Mouse (Mus musculus): Measurements from ENCODE around the gene Ahsg. TPM values are rescaled to one million over a fixed set of nuclear protein-coding genes. Genes with fewer than 3 reads are reported as not detected.
"Not testable (repeated sequence)": the region's sequence is repeated elsewhere in the genome, so short reads cannot be mapped to it uniquely, and the experiment has no call there.

Ahsg gene
- polyA plus RNA-seq, 1 experiment = not detected

- no peaks in the 10 kb centered on the region for H3K4me1 ChIP-seq (ENCODE audit: control insufficient read depth, insufficient read depth, low read length)
- 74% methylated on average over 2 of the region's 2 CpGs for WGBS
- no peaks in the 10 kb centered on the region for H3K27me3 ChIP-seq (replicated peaks; ENCODE audit: control insufficient read depth, insufficient read depth, low read length)
- no peak overlapping the region for H3K4me3 ChIP-seq (ENCODE audit: insufficient read depth, low read depth, low read length)
- no peak overlapping the region for H3K27ac ChIP-seq (ENCODE audit: insufficient read depth, low read depth, low read length)
- DNase-seq = no peak
- no peak for TF ChIP-seq CTCF (conservative IDR thresholded peaks at IDR 0.05; ENCODE audit: insufficient read depth, insufficient read length, low read depth, low read length)
- no peak for TF ChIP-seq POLR2A (IDR thresholded peaks at IDR 0.05; ENCODE audit: low read depth, low read length)
- H3K36me3 ChIP-seq (ENCODE audit: control insufficient read depth, insufficient read depth, low read length) = no peaks in the 10 kb centered on the region
Measured at GRCm38 (mm10) chr16:22938541-22938940, 47.5 kb downstream of the Ahsg start.

DNA sequence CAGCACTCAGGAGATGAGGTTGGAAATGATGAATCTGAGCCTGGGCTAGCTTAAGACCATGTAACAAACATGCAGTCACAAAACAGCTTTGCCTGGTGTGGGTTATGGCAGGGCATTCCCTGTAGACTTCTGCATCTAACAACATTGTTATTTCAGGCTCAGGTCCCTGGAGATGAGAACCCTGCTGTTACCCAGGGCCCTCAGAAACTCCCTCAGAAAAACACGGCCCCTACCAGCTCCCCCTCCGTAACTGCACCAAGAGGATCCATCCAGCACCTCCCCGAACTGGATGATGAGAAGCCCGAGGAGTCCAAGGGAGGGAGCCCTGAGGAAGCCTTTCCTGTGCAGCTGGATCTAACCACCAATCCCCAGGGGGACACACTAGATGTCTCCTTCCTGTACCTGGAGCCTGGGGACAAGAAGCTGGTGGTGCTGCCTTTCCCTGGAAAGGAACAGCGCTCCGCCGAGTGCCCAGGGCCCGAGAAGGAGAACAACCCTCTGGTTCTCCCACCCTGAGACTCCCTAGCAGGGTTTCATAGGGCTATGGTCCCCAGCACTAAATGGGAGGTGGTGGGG, 48.1 kb downstream of the Ahsg start:
- H3K4me3 ChIP-seq (ENCODE audit: insufficient read depth, low read depth, low read length) = no peak overlapping the region
- no peak overlapping the region for H3K27ac ChIP-seq (ENCODE audit: insufficient read depth, low read depth, low read length)
- H3K4me1 ChIP-seq (ENCODE audit: control insufficient read depth, insufficient read depth, low read length) = no peaks in the 10 kb centered on the region
- H3K27me3 ChIP-seq (replicated peaks; ENCODE audit: control insufficient read depth, insufficient read depth, low read length) = no peaks in the 10 kb centered on the region
- H3K36me3 ChIP-seq (ENCODE audit: control insufficient read depth, insufficient read depth, low read length) = no peaks in the 10 kb centered on the region
- no peak for DNase-seq
- TF ChIP-seq POLR2A (IDR thresholded peaks at IDR 0.05; ENCODE audit: low read depth, low read length) = no peak
- no peak for TF ChIP-seq CTCF (conservative IDR thresholded peaks at IDR 0.05; ENCODE audit: insufficient read depth, insufficient read length, low read depth, low read length)
- WGBS = 71% methylated on average over 8 of the region's 8 CpGs

DNA sequence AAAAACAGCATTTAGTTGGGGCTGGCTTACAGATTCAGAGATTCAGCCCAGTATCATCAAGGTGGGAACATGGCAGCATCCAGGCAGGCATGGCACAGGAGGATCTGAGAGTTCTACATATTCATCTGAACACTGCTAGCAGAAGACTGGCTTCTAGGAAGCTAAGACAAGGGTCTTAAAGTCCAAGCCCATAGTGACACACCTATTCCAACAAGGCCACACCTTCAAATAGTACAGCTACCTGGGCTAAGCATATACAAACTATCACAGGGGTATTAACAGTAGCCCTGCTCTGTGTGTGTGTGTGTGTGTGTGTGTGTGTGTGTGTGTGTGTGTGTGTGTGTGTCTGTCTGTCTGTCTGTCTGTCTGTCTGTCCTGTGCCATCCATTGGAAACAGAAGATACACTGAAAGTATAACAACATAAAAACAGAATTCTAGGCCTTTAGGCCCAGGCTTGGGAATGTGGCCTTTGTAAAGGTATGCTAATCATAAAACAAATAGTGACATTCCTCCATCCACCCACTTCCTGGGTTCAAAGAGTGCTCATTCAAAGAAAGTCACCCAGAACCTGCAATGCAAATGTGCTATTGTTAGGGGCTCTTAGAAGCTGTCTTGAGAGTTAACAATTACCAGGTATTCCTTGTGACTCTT, 50.9 kb downstream of the Ahsg start:
- H3K4me1 ChIP-seq (ENCODE audit: control insufficient read depth, insufficient read depth, low read length); H3K36me3 ChIP-seq (ENCODE audit: control insufficient read depth, insufficient read depth, low read length); H3K4me3 ChIP-seq (ENCODE audit: insufficient read depth, low read depth, low read length); H3K27ac ChIP-seq (ENCODE audit: insufficient read depth, low read depth, low read length); DNase-seq; H3K27me3 ChIP-seq (replicated peaks; ENCODE audit: control insufficient read depth, insufficient read depth, low read length): not testable (repeated sequence)

DNA sequence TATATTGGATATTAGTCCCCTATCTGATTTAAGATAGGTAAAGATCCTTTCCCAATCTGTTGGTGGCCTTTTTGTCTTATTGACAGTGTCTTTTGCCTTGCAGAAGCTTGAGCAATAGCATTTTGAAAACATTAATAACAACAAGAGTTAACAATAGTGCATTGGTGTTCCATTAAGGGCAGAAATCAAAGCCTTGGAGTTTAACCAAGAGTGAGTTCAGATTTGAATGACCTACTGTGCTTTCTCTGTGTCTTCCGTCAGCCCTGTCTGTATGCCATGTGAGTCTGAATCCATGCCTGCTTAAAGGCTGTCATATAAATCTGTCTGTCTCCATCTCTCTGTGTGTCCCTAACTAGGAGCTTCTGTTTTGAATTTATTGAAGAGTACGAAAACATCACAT, 56.3 kb downstream of the Ahsg start:
- Histone ChIP-seq H3K4me3 (ENCODE audit: insufficient read depth, low read depth, low read length) (no peak overlapping the region), H3K4me1 (ENCODE audit: control insufficient read depth, insufficient read depth, low read length) (no peaks in the 10 kb centered on the region), H3K36me3 (ENCODE audit: control insufficient read depth, insufficient read depth, low read length) (no peaks in the 10 kb centered on the region), H3K27ac (ENCODE audit: insufficient read depth, low read depth, low read length) (no peak overlapping the region), H3K27me3 (replicated peaks; ENCODE audit: control insufficient read depth, insufficient read depth, low read length) (no peaks in the 10 kb centered on the region)
- WGBS = 83% methylated on average over 2 of the region's 2 CpGs
- DNase-seq = no peak
- no peak for TF ChIP-seq CTCF (conservative IDR thresholded peaks at IDR 0.05; ENCODE audit: insufficient read depth, insufficient read length, low read depth, low read length)
- no peak for TF ChIP-seq POLR2A (IDR thresholded peaks at IDR 0.05; ENCODE audit: low read depth, low read length)

Other genes with a start within 250 kb of the Ahsg start
- gene Dgkg, start 234.1 kb upstream of the Ahsg start, polyA plus RNA-seq (2012; rRNA removed) = 1.2 and 1.4 TPM in 2 replicates
- 0.37 and 0.53 TPM in 2 replicates for gene Crygs, start 79.7 kb upstream of the Ahsg start, polyA plus RNA-seq (2012; rRNA removed)
- gene Tbccd1, start 33.6 kb upstream of the Ahsg start, polyA plus RNA-seq (2012; rRNA removed) = 20.1 and 20.6 TPM in 2 replicates
- gene Dnajb11, start 33.4 kb upstream of the Ahsg start, polyA plus RNA-seq (2012; rRNA removed) = 18.1 and 21.9 TPM in 2 replicates
- 1.1 and 1.6 TPM in 2 replicates for gene Fetub, start 27.1 kb downstream of the Ahsg start, polyA plus RNA-seq (2012; rRNA removed)
- 0.06 and 0.33 TPM in 2 replicates for gene Hrg, start 59.8 kb downstream of the Ahsg start, polyA plus RNA-seq (2012; rRNA removed)
- gene Kng2, start 138.2 kb downstream of the Ahsg start, polyA plus RNA-seq (2012; rRNA removed) = 173 and 180 TPM in 2 replicates
- gene Kng1, start 166.6 kb downstream of the Ahsg start, polyA plus RNA-seq (2012; rRNA removed) = 0.41 and 0.43 TPM in 2 replicates
- gene Eif4a2, start 216.2 kb downstream of the Ahsg start, polyA plus RNA-seq (2012; rRNA removed) = 111 and 143 TPM in 2 replicates
- gene Rfc4, start 236.5 kb downstream of the Ahsg start, polyA plus RNA-seq (2012; rRNA removed) = 0.38 and 0.48 TPM in 2 replicates

Measured in kidney, adult 2 months (tissue).